Mouse (Mus musculus) heart, adult 2 months (tissue): ENCODE results near the gene Nlk.

Experiments used
- CTCF ChIP-seq: fragments of 200-600 bp; IDR thresholded peaks from 2 replicates; pipeline ENCODE4 v1.8.1; 2022; ENCODE audit warnings: antibody characterized with exemption, mild to moderate bottlenecking, moderate library complexity
- POLR2A ChIP-seq: fragments of 200-500 bp; IDR thresholded peaks from 2 replicates; pipeline ENCODE4 v1.6.1; 2011; ENCODE audit warnings: mild to moderate bottlenecking, low read depth, low read length, control low read depth; ENCODE audit not compliant: insufficient read depth

GRCm38 (mm10) chr11:78642151-78642550, 55.0 kb downstream of the Nlk start:
- no peak for TF ChIP-seq POLR2A
- TF ChIP-seq CTCF = no peak
